Mouse (Mus musculus): ENCODE results near the gene Lgalsl.

Lgalsl gene

GRCm38 (mm10) chr11:20830686-20831505 is at the start of gene Lgalsl:
Gene Lgalsl, minus strand, starts transcription at chr11:20831056.
- peak; percentile 43 for DNase-seq (ENCODE audit: low read depth, low spot score)

- DNase-seq (ENCODE audit: low read depth, low spot score) = peak; percentile 10
Observed at GRCm38 (mm10) chr11:20878644-20879043, 47.8 kb upstream of the Lgalsl start.

GRCm38 (mm10) chr11:20877578-20878096 is 46.8 kb upstream of the Lgalsl start:
- no peak for DNase-seq (ENCODE audit: low read depth, low spot score)

GRCm38 (mm10) chr11:20873386-20873785 is 42.5 kb upstream of the Lgalsl start:
- no peak for DNase-seq (ENCODE audit: low read depth, low spot score)

GRCm38 (mm10) chr11:20872911-20873310 is 42.1 kb upstream of the Lgalsl start:
- no peak for DNase-seq (ENCODE audit: low read depth, low spot score)

GRCm38 (mm10) chr11:20872444-20872843 is 41.6 kb upstream of the Lgalsl start:
- DNase-seq (ENCODE audit: low read depth, low spot score) = no peak

- DNase-seq (ENCODE audit: low read depth, low spot score) = no peak
Observed at GRCm38 (mm10) chr11:20869927-20870326, 39.1 kb upstream of the Lgalsl start.

GRCm38 (mm10) chr11:20865450-20865849 is 34.6 kb upstream of the Lgalsl start:
- no peak for DNase-seq (ENCODE audit: low read depth, low spot score)

GRCm38 (mm10) chr11:20864647-20865046 is 33.8 kb upstream of the Lgalsl start:
- DNase-seq (ENCODE audit: low read depth, low spot score) = no peak

GRCm38 (mm10) chr11:20862101-20862500 is 31.2 kb upstream of the Lgalsl start:
- no peak for DNase-seq (ENCODE audit: low read depth, low spot score)

GRCm38 (mm10) chr11:20860351-20860750 is 29.5 kb upstream of the Lgalsl start:
- DNase-seq (ENCODE audit: low read depth, low spot score) = no peak

GRCm38 (mm10) chr11:20859858-20860257 is 29.0 kb upstream of the Lgalsl start:
- no peak for DNase-seq (ENCODE audit: low read depth, low spot score)

GRCm38 (mm10) chr11:20858921-20859668 is 28.2 kb upstream of the Lgalsl start:
- peak; percentile 40 for DNase-seq (ENCODE audit: low read depth, low spot score)

GRCm38 (mm10) chr11:20857921-20858320 is 27.1 kb upstream of the Lgalsl start:
- no peak for DNase-seq (ENCODE audit: low read depth, low spot score)

GRCm38 (mm10) chr11:20854032-20854741 is 23.3 kb upstream of the Lgalsl start:
- DNase-seq (ENCODE audit: low read depth, low spot score) = no peak

GRCm38 (mm10) chr11:20850196-20850595 is 19.3 kb upstream of the Lgalsl start:
- no peak for DNase-seq (ENCODE audit: low read depth, low spot score)

- DNase-seq (ENCODE audit: low read depth, low spot score) = no peak
Observed at GRCm38 (mm10) chr11:20849403-20849802, 18.5 kb upstream of the Lgalsl start.

GRCm38 (mm10) chr11:20837366-20837765 is 6.5 kb upstream of the Lgalsl start:
- no peak for DNase-seq (ENCODE audit: low read depth, low spot score)

GRCm38 (mm10) chr11:20831600-20832137 is 813 bp upstream of the Lgalsl start:
- DNase-seq (ENCODE audit: low read depth, low spot score) = no peak

GRCm38 (mm10) chr11:20829993-20830685 is 717 bp downstream of the Lgalsl start:
- peak; percentile 40 for DNase-seq (ENCODE audit: low read depth, low spot score)

Measured in forelimb bud, embryonic 11.5 days (tissue).